Mouse (Mus musculus) thymus, adult 2 months (tissue): ENCODE data around the gene Ccna1.

Experiments used
- CTCF ChIP-seq: fragments of 200-500 bp; IDR thresholded peaks from 2 replicates; pipeline ENCODE4 v1.5.1; 2012; ENCODE audit warnings: mild to moderate bottlenecking, control low read depth, low read length, moderate library complexity, borderline replicate concordance; ENCODE audit not compliant: control insufficient read depth, poor library complexity, insufficient read depth; ENCODE audit errors: extremely low read depth
- POLR2A ChIP-seq: fragments of 200-500 bp; IDR thresholded peaks from 2 replicates; pipeline ENCODE4 v1.6.1; 2012; ENCODE audit warnings: mild to moderate bottlenecking, low read length, control low read depth, moderate library complexity; ENCODE audit not compliant: control insufficient read depth, poor library complexity, insufficient read depth; ENCODE audit errors: extremely low read depth

DNA sequence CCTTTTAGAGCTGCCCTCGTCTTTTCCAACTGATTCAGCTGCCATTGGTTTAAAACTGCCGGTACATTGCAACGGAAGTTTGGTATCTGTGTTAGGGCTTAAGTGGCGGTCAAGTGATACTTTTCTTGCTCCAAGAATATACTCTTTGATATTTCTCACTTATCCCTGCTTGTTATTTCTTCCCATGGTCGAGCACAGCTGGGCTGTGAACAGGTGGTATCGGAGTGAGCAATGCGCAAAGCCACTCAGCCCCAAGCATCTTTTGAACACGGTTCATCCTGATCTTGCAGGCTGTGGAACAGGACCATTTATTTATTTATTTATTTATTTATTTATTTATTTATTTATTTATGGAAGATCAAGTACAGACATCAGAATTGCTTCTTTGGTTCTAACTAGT, 24.3 kb upstream of the Ccna1 start:
- TF ChIP-seq CTCF (no peak), POLR2A (no peak)
